Mouse (Mus musculus): ENCODE measurements around the gene Brd3os. TPM values are rescaled to one million over a fixed set of nuclear protein-coding genes. Genes with fewer than 3 reads are reported as not detected.
A peak's percentile ranks its signal among the peaks of the same experiment; 100 is the strongest.

The Brd3os gene
- total and polyA plus RNA-seq, 3 experiments: 0.55 to 0.78 (median 0.68) TPM

GRCm38 (mm10) chr2:27474621-27475484 is 32.7 kb downstream of the Brd3os start:
- Histone ChIP-seq H3K4me3 (ENCODE audit: low read depth, low read length) (peak overlapping the region; percentile 92), H3K27me3 (ENCODE audit: insufficient read depth, low read length) (no peaks in the 10 kb centered on the region), H3K36me3 (replicated peaks) (peaks cover 40% of the 10 kb centered on the region), H3K9me3 (replicated peaks) (no peaks in the 10 kb centered on the region), H3K4me1 (ENCODE audit: insufficient read depth, low read depth, low read length) (peaks cover 56% of the 10 kb centered on the region)
- DNase-seq (ENCODE audit: low spot score) (peak; percentile 44), ATAC-seq (ENCODE audit: extremely low read depth, insufficient number of reproducible peaks, low FRiP score, poor library complexity, severe bottlenecking) (no peak)
- TF ChIP-seq TAL1 (conservative IDR thresholded peaks at IDR 0.05; ENCODE audit: low read depth, low read length): no peak
- no peak for TF ChIP-seq CTCF (IDR thresholded peaks at IDR 0.05; ENCODE audit: low read depth, low read length)
- TF ChIP-seq POLR2AphosphoS5 (IDR thresholded peaks at IDR 0.05; ENCODE audit: insufficient replicate concordance, low read depth, low read length): no peak
- no peak for TF ChIP-seq GATA2 (IDR thresholded peaks at IDR 0.05; ENCODE audit: borderline replicate concordance, low read depth, low read length)
- no peak for TF ChIP-seq GATA1 (IDR thresholded peaks at IDR 0.05; ENCODE audit: borderline replicate concordance, low read length)

GRCm38 (mm10) chr2:27475495-27476302 is 33.6 kb downstream of the Brd3os start:
- Histone ChIP-seq H3K9me3 (replicated peaks) (no peaks in the 10 kb centered on the region), H3K4me3 (ENCODE audit: low read depth, low read length) (peak overlapping the region; percentile 92), H3K36me3 (replicated peaks) (peaks cover 32% of the 10 kb centered on the region), H3K4me1 (ENCODE audit: insufficient read depth, low read depth, low read length) (peaks cover 52% of the 10 kb centered on the region), H3K27me3 (ENCODE audit: insufficient read depth, low read length) (no peaks in the 10 kb centered on the region)
- DNase-seq (ENCODE audit: low spot score) (peak; percentile 93), ATAC-seq (ENCODE audit: extremely low read depth, insufficient number of reproducible peaks, low FRiP score, poor library complexity, severe bottlenecking) (peak; percentile 56; the same call in 1 of the 2 replicates)
- no peak for TF ChIP-seq POLR2AphosphoS5 (IDR thresholded peaks at IDR 0.05; ENCODE audit: insufficient replicate concordance, low read depth, low read length)
- no peak for TF ChIP-seq CTCF (IDR thresholded peaks at IDR 0.05; ENCODE audit: low read depth, low read length)
- no peak for TF ChIP-seq TAL1 (conservative IDR thresholded peaks at IDR 0.05; ENCODE audit: low read depth, low read length)
- TF ChIP-seq GATA2 (IDR thresholded peaks at IDR 0.05; ENCODE audit: borderline replicate concordance, low read depth, low read length): no peak
- TF ChIP-seq GATA1 (IDR thresholded peaks at IDR 0.05; ENCODE audit: borderline replicate concordance, low read length): no peak

- H3K27me3 ChIP-seq (ENCODE audit: insufficient read depth, low read length): no peaks in the 10 kb centered on the region
- no peak for ATAC-seq (ENCODE audit: extremely low read depth, insufficient number of reproducible peaks, low FRiP score, poor library complexity, severe bottlenecking)
- DNase-seq (ENCODE audit: low spot score): no peak
- peaks cover 23% of the 10 kb centered on the region for H3K36me3 ChIP-seq (replicated peaks)
- peak overlapping the region; percentile 92 for H3K4me3 ChIP-seq (ENCODE audit: low read depth, low read length)
- TF ChIP-seq TAL1 (conservative IDR thresholded peaks at IDR 0.05; ENCODE audit: low read depth, low read length) (no peak), CTCF (IDR thresholded peaks at IDR 0.05; ENCODE audit: low read depth, low read length) (no peak), GATA2 (IDR thresholded peaks at IDR 0.05; ENCODE audit: borderline replicate concordance, low read depth, low read length) (no peak), POLR2AphosphoS5 (IDR thresholded peaks at IDR 0.05; ENCODE audit: insufficient replicate concordance, low read depth, low read length) (no peak), GATA1 (IDR thresholded peaks at IDR 0.05; ENCODE audit: borderline replicate concordance, low read length) (no peak)
- H3K9me3 ChIP-seq (replicated peaks): no peaks in the 10 kb centered on the region
- peaks cover 47% of the 10 kb centered on the region for H3K4me1 ChIP-seq (ENCODE audit: insufficient read depth, low read depth, low read length)
Observed at GRCm38 (mm10) chr2:27476303-27477192, 34.4 kb downstream of the Brd3os start.

GRCm38 (mm10) chr2:27479821-27480220 is 37.7 kb downstream of the Brd3os start:
- no peak for ATAC-seq (ENCODE audit: extremely low read depth, insufficient number of reproducible peaks, low FRiP score, poor library complexity, severe bottlenecking)

GRCm38 (mm10) chr2:27480367-27480766 is 38.2 kb downstream of the Brd3os start:
- no peak for DNase-seq (ENCODE audit: low spot score)
- no peak for TF ChIP-seq GATA1 (IDR thresholded peaks at IDR 0.05; ENCODE audit: borderline replicate concordance, low read length)
- no peak for TF ChIP-seq CTCF (IDR thresholded peaks at IDR 0.05; ENCODE audit: low read depth, low read length)
- TF ChIP-seq GATA2 (IDR thresholded peaks at IDR 0.05; ENCODE audit: borderline replicate concordance, low read depth, low read length): no peak
- no peak for TF ChIP-seq TAL1 (conservative IDR thresholded peaks at IDR 0.05; ENCODE audit: low read depth, low read length)
- TF ChIP-seq POLR2AphosphoS5 (IDR thresholded peaks at IDR 0.05; ENCODE audit: insufficient replicate concordance, low read depth, low read length): no peak
- H3K9me3 ChIP-seq (replicated peaks): no peaks in the 10 kb centered on the region
- H3K4me3 ChIP-seq (ENCODE audit: low read depth, low read length): no peak overlapping the region
- peaks cover 38% of the 10 kb centered on the region for H3K4me1 ChIP-seq (ENCODE audit: insufficient read depth, low read depth, low read length)
- H3K36me3 ChIP-seq (replicated peaks): no peaks in the 10 kb centered on the region
- H3K27me3 ChIP-seq (ENCODE audit: insufficient read depth, low read length): no peaks in the 10 kb centered on the region
- no peak for ATAC-seq (ENCODE audit: extremely low read depth, insufficient number of reproducible peaks, low FRiP score, poor library complexity, severe bottlenecking)

More at GRCm38 (mm10) chr2:27479821-27480220, 37.7 kb downstream of the Brd3os start:
- no peaks in the 10 kb centered on the region for H3K36me3 ChIP-seq (replicated peaks)
- DNase-seq (ENCODE audit: low spot score): no peak
- TF ChIP-seq GATA2 (IDR thresholded peaks at IDR 0.05; ENCODE audit: borderline replicate concordance, low read depth, low read length) (no peak), TAL1 (conservative IDR thresholded peaks at IDR 0.05; ENCODE audit: low read depth, low read length) (no peak), POLR2AphosphoS5 (IDR thresholded peaks at IDR 0.05; ENCODE audit: insufficient replicate concordance, low read depth, low read length) (no peak), CTCF (IDR thresholded peaks at IDR 0.05; ENCODE audit: low read depth, low read length) (no peak), GATA1 (IDR thresholded peaks at IDR 0.05; ENCODE audit: borderline replicate concordance, low read length) (no peak)
- H3K4me1 ChIP-seq (ENCODE audit: insufficient read depth, low read depth, low read length): peaks cover 38% of the 10 kb centered on the region
- no peak overlapping the region for H3K4me3 ChIP-seq (ENCODE audit: low read depth, low read length)
- no peaks in the 10 kb centered on the region for H3K27me3 ChIP-seq (ENCODE audit: insufficient read depth, low read length)
- no peaks in the 10 kb centered on the region for H3K9me3 ChIP-seq (replicated peaks)

Data from G1E (cell line).